Mouse (Mus musculus) lung, adult 10 weeks (tissue): ENCODE data around the gene Hadha. TPM values are rescaled to one million over a fixed set of nuclear protein-coding genes. Genes with fewer than 3 reads are reported as not detected.

ENCODE experiments used
- polyA plus RNA-seq: library from polyadenylated mRNA; stranded (reverse); fragments of 350-450 nt; fragmentation: Illumina TruSeq; extraction: RNeasy Lipid Tissue Mini Kit (QIAGEN cat#74804); gene quantifications from one replicate; pipeline ENCODE4 v1.2.3, GENCODE M21; 2014; ENCODE audit warnings: low read depth, low replicate concordance; ENCODE audit not compliant: insufficient read depth

The Hadha gene
- polyA plus RNA-seq = 50.0 TPM

GRCm38 (mm10) chr5:30154474-30155394 lies at the start of gene Hadha, which contains the start of gene Hadhb:
Gene Hadha, minus strand, starts transcription at chr5:30155162.
Gene Hadhb, plus strand, starts transcription at chr5:30155248.

GRCm38 (mm10) chr5:30105668-30106300 lies 49.2 kb downstream of the Hadha start, which contains the start of gene 3110082J24Rik:
Gene 3110082J24Rik, minus strand, starts transcription at chr5:30106086.

GRCm38 (mm10) chr5:30104841-30105667 lies 49.9 kb downstream of the Hadha start, which contains the start of gene Garem2:
Gene Garem2, plus strand, starts transcription at chr5:30105161.

GRCm38 (mm10) chr5:30072825-30073821 lies 81.8 kb downstream of the Hadha start, which contains the start of gene Tyms:
Gene Tyms, minus strand, starts transcription at chr5:30073617.

Other genes starting within 250 kb of the Hadha start
- gene Il6, start 142.0 kb downstream of the Hadha start, polyA plus RNA-seq = 0.62 TPM
- gene Tyms, start 81.5 kb downstream of the Hadha start, polyA plus RNA-seq = 11.4 TPM
- gene Garem2, start 50.0 kb downstream of the Hadha start, polyA plus RNA-seq = not detected
- gene 3110082J24Rik, start 49.1 kb downstream of the Hadha start, polyA plus RNA-seq = not detected
- 97.1 TPM for gene Hadhb, start 86 bp upstream of the Hadha start, polyA plus RNA-seq
- 0.07 TPM for gene Adgrf3, start 50.6 kb upstream of the Hadha start, polyA plus RNA-seq
- gene Selenoi, start 77.4 kb upstream of the Hadha start, polyA plus RNA-seq = 5.5 TPM
- gene Drc1, start 126.2 kb upstream of the Hadha start, polyA plus RNA-seq = 8.8 TPM